Comparison of ENCODE assay signal across 20 mouse cellular contexts in the genomic region with DNA sequence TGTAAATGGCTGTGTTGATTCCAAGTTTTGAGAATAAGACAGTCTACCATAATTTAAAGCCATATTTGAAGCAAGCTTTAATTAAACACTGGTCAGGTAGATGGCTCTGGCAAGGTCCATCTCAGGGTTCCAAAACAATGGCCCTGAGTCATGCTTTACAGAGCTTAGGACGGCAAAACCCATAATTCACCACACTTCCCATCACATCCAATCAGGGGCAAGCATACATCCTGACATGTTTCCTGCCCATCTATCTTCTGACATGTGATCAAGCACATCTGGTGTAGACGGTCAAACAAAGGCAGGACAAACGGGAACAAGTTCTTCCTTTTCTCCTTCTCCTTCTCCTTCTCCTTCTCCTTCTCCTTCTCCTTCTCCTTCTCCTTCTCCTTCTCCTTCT.
"Had no signal": no experiment of that assay in that cellular context is flagged by ENCODE, and none has a peak within 500 bp of the region (broad histone marks: within the 10 kb centered on the region; RNA-seq: fewer than 3 reads in every experiment).

No protein-coding gene starts in this region.

- H3K4me2 ChIP-seq: heart, embryonic 12.5 days; hindbrain, embryonic 12.5 days; hindbrain, embryonic 14.5 days; intestine, embryonic 15.5 days; limb, embryonic 13.5 days; limb, embryonic 15.5 days had no signal

- H3K9ac ChIP-seq: forebrain, postnatal 0 days; heart, embryonic 12.5 days; hindbrain, embryonic 12.5 days; hindbrain, embryonic 14.5 days; intestine, embryonic 15.5 days; limb, embryonic 13.5 days; limb, embryonic 15.5 days had no signal

- H3K9me3 ChIP-seq: heart, embryonic 10.5 days; heart, embryonic 12.5 days; hindbrain, embryonic 10.5 days; hindbrain, embryonic 12.5 days; intestine, embryonic 15.5 days; limb, embryonic 13.5 days; limb, embryonic 15.5 days had no signal

- DNase-seq: forebrain, postnatal 0 days; gastrocnemius, postnatal 25 days; heart, adult 18-20 months; heart, postnatal 10 days; heart, postnatal 4 days; kidney, postnatal 25 days; kidney, postnatal 4 days; left cerebral cortex, postnatal 4 days had no signal

- H3K36me3 ChIP-seq: heart, embryonic 10.5 days; heart, embryonic 12.5 days; hindbrain, embryonic 10.5 days; hindbrain, embryonic 12.5 days; intestine, embryonic 15.5 days; limb, embryonic 13.5 days; limb, embryonic 15.5 days had no signal

- H3K27me3 ChIP-seq: heart, embryonic 12.5 days; hindbrain, embryonic 12.5 days; intestine, embryonic 15.5 days; limb, embryonic 13.5 days; limb, embryonic 15.5 days had no signal

- H3K27ac ChIP-seq: heart, embryonic 10.5 days; hindbrain, embryonic 10.5 days; hindbrain, embryonic 12.5 days; hindbrain, embryonic 14.5 days; intestine, embryonic 15.5 days; layer of hippocampus, adult 2 months; limb, embryonic 13.5 days; limb, embryonic 15.5 days had no signal

- H3K4me3 ChIP-seq: heart, embryonic 10.5 days; heart, embryonic 12.5 days; hindbrain, embryonic 10.5 days; hindbrain, embryonic 12.5 days; intestine, embryonic 15.5 days; layer of hippocampus, adult 2 months; limb, embryonic 13.5 days; limb, embryonic 15.5 days had no signal

- ATAC-seq: forebrain, postnatal 0 days; hindbrain, embryonic 16.5 days; inflammation-experienced regulatory T-cells, adult 6 months; intestine, embryonic 15.5 days; intestine, postnatal 0 days had no signal
